Mouse (Mus musculus) spleen, adult 2 months (tissue): Measurements from ENCODE around the gene Naglu.
A peak's percentile ranks its signal among the peaks of the same experiment; 100 is the strongest.

ENCODE experiments used
- CTCF ChIP-seq: fragments of 200-500 bp; IDR thresholded peaks from 2 replicates; pipeline ENCODE4 v1.5.1; 2011; ENCODE audit warnings: mild to moderate bottlenecking, inconsistent platforms; ENCODE audit not compliant: insufficient read depth, insufficient read length, insufficient replicate concordance; ENCODE audit errors: extremely low read depth
- POLR2A ChIP-seq: fragments of 200-500 bp; IDR thresholded peaks from 2 replicates; pipeline ENCODE4 v1.6.1; 2011; ENCODE audit warnings: low read depth, low read length, inconsistent platforms

DNA sequence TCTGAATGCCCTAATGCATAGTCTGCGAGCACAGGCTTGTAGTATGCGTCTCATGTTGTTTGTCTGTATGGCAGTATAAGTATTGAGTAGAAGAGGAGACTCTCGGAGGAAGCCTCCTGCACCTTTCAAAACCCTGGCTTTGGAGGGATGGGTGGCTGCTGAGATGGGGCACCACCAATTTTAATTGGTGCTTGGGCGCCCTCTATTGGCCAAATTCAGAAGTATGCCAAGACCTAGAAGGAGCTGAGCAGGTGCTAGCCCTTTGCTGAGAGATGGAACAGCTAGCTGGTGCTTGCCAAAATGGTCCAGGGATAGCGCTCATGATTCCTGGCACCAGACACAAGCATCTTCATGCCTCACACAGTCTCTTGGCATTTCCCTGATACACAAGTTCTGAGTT, 12.0 kb upstream of the Naglu start:
- peak; percentile 71; the same call in 1 of the 2 replicates for TF ChIP-seq CTCF
- no peak for TF ChIP-seq POLR2A
